Mouse (Mus musculus) testis, adult 10 weeks (tissue): Measurements from ENCODE around the gene Tmem267. TPM values are rescaled to one million over a fixed set of nuclear protein-coding genes. Genes with fewer than 3 reads are reported as not detected.

ENCODE experiments used
- polyA plus RNA-seq: library from polyadenylated mRNA; stranded (reverse); fragments of 350-450 nt; fragmentation: Illumina TruSeq; extraction: RNeasy Lipid Tissue Mini Kit (QIAGEN cat#74804); gene quantifications from one replicate; pipeline ENCODE4 v1.2.3, GENCODE M21; 2014; ENCODE audit warnings: low read depth, low replicate concordance

Gene Tmem267
- 418 TPM for polyA plus RNA-seq

DNA sequence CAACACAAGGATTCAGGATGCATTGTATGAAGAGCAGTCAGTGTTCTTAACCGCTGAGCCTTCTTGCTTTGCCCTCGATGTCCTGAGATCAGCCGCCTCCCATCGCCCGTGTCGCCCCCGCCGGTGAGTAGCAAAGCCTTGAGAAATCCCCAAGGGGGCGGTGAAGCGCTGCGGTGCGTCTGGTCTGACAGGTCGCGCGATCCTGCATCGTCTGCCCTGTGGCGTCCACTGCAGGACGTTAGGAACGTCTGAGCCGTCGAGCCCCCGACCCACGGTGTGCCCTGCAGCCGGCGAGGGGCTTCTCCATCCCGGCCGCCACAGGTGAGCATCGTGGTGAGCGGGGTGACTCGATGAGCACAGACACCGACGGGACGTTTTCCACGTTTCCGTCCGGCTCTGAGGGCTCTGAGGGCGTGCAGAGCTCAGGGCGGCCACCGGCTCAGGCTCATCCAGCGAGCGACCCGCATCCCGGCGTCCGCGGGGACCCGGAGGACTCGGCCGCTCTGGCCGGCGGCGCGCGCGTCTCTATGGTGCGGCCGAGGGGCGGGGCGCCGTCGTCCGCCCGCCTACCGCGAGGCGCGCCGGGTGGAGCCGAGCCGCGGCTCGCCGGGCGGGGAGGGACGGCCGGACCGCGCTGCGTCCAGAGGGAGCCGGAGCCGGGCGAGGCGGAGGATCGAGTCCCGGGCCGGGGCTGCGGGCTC, at the start of gene Tmem267, which contains the start of gene 3110070M22Rik:
TSS of gene Tmem267 (plus strand) at position 160 of the 701 bp plus-strand sequence.
TSS of gene 3110070M22Rik (minus strand) at position 504 of the 701 bp plus-strand sequence.

DNA sequence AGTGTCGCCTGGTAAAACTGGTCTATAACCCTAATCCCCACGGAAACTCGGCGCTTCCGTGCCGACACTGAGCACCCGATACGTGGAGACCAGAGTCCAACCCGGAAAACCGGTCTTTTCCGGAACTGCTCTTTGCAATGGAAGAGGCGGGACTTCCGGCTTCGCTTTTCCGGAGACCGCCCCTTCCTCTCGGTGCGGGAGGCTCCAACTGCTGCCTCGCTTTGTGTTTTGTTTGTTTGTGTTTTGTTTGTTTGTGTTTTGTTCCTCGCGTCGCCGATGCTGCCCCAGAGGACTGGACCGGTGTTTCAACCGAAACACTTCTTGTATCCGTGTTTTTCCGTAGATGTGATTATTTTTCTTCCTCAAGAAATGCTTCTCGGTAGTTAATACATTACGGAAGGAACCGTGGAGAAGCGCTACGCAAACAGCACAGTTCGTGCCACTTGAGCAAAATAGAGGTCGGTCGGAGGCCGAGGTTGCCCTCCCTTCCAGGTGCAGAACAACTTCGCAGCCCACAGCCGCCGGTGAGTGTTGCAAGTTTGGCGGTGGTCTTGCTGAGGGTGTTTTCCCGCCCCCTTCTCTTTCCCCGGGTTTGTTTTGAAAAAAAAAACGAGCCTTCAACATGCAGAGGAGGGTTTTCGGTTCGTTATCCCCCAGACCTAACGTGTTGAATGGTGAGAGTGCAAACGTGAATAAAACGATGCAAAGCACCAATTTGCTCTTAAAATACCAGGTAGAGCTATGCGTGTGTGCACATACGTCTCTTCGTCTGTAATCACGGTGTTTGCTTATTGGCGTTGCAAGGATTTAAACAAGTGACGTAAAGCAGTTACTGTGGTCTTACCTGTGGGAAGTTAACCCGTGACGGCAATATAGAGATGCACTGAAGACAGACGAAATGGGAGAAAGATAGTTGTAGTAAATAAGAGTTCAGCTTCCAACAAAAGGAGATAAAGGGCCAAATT, 25.0 kb upstream of the Tmem267 start, which contains the start of gene 4833420G17Rik:
TSS of gene 4833420G17Rik (plus strand) at position 173 of the 965 bp plus-strand sequence.

DNA sequence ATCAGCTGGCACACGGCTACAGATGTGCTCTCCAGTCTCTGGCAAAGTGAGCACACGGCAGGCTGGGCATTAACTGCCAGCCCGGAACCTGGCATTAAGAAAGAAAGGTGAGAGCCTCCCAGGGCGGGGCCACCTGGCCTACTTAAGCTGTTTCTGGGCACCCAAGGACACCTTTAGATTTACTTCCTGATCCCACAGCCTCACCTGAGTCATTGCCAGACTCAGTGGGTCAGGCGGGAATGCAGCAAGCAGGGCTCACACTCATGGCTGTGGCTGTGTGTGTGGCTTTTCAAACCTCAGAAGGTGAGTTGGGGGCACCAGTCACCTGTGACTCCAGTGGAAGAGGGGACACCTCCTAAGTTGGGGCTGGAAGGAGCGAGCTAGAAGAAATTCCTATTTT, 135.8 kb downstream of the Tmem267 start, which contains the start of gene Ccl28:
TSS of gene Ccl28 (plus strand) at position 186 of the 400 bp plus-strand sequence.

Other genes starting within 250 kb of the Tmem267 start
- 200 TPM for gene Paip1, start 59.4 kb upstream of the Tmem267 start, polyA plus RNA-seq
- gene 4833420G17Rik, start 25.3 kb upstream of the Tmem267 start, polyA plus RNA-seq: 36.5 TPM
- 53.7 TPM for gene 3110070M22Rik, start 344 bp downstream of the Tmem267 start, polyA plus RNA-seq
- 7.9 TPM for gene Ccl28, start 135.8 kb downstream of the Tmem267 start, polyA plus RNA-seq
- gene Hmgcs1, start 202.3 kb downstream of the Tmem267 start, polyA plus RNA-seq: 82.8 TPM